Mouse (Mus musculus) gastrocnemius, adult 2 months (tissue): ENCODE data around the gene Zfyve21. TPM values are rescaled to one million over a fixed set of nuclear protein-coding genes. Genes with fewer than 3 reads are reported as not detected.

Source experiments
- DNase-seq: peaks from one replicate; pipeline ENCODE4 v3.0.0; 2022
- H3K27ac ChIP-seq: fragments of 200-600 bp; 2 replicates; pipeline ENCODE4 v1.8.1; 2022; ENCODE audit warnings: mild to moderate bottlenecking
- H3K4me3 ChIP-seq: fragments of 200-600 bp; 2 replicates; pipeline ENCODE4 v1.8.1; 2022; ENCODE audit warnings: mild to moderate bottlenecking, moderate library complexity
- CTCF ChIP-seq: fragments of 200-600 bp; IDR thresholded peaks from 2 replicates; pipeline ENCODE4 v1.8.1; 2022; ENCODE audit warnings: antibody characterized with exemption, mild to moderate bottlenecking, moderate library complexity
- intact Hi-C: fragments of 180-260 bp; cut with DNase I; formaldehyde crosslinking; loops from one replicate; pipeline ENCODE4 v1.15.1; 2025
- total RNA-seq, 2 experiments: library from RNA; stranded (reverse); gene quantifications; 2 replicates each; pipeline ENCODE4 v1.2.3; 2021

The Zfyve21 gene
- total RNA-seq, 2 experiments from 2014 or later: 15.6 to 18.0 TPM

- TF ChIP-seq CTCF: peak; percentile 45
- DNase-seq: peak; percentile 93
- intact Hi-C loops: loop anchor here (10.0 kb wide), 1 partner anchor 1015 kb away; the partner anchor contains the start of gene Cdca4
- H3K27ac ChIP-seq: peak overlapping the region; percentile 75
- H3K4me3 ChIP-seq: no peak overlapping the region
These were observed 4.2 kb upstream of the Zfyve21 start for GRCm38 (mm10) chr12:111809762-111810161.

- Histone ChIP-seq H3K27ac (no peak overlapping the region), H3K4me3 (no peak overlapping the region)
- no peak for DNase-seq
- no peak for TF ChIP-seq CTCF
- intact Hi-C loops: loop anchor here (10.0 kb wide), 1 partner anchor 1013 kb away; the partner anchor contains the start of gene Cdca4
These were observed 1.9 kb upstream of the Zfyve21 start for GRCm38 (mm10) chr12:111812075-111812474.

GRCm38 (mm10) chr12:111812611-111813010 is 1.4 kb upstream of the Zfyve21 start:
- DNase-seq: no peak
- Histone ChIP-seq H3K4me3 (no peak overlapping the region), H3K27ac (no peak overlapping the region)
- intact Hi-C loops: loop anchor here (10.0 kb wide), 1 partner anchor 1012 kb away; the partner anchor contains the start of gene Cdca4
- TF ChIP-seq CTCF: no peak

- DNase-seq: peak; percentile 47
These were observed 732 bp upstream of the Zfyve21 start for GRCm38 (mm10) chr12:111813111-111813765.

GRCm38 (mm10) chr12:111814769-111815762 is 1.1 kb downstream of the Zfyve21 start:
- Histone ChIP-seq H3K27ac (peak overlapping the region; percentile 96), H3K4me3 (peak overlapping the region; percentile 88)
- intact Hi-C loops: loop anchor here (10.0 kb wide), 1 partner anchor 1010 kb away; the partner anchor contains the start of gene Cdca4
- no peak for TF ChIP-seq CTCF
- DNase-seq: no peak

More at GRCm38 (mm10) chr12:111813111-111813765, 732 bp upstream of the Zfyve21 start:
- peak overlapping the region; percentile 88 for H3K4me3 ChIP-seq
- TF ChIP-seq CTCF: no peak
- peak overlapping the region; percentile 76 for H3K27ac ChIP-seq
- intact Hi-C loops: loop anchor here (10.0 kb wide), 1 partner anchor 1012 kb away; the partner anchor contains the start of gene Cdca4

- Histone ChIP-seq H3K27ac (peak overlapping the region; percentile 51), H3K4me3 (peak overlapping the region; percentile 88)
- TF ChIP-seq CTCF: no peak
- intact Hi-C loops: loop anchor here (10.0 kb wide), 1 partner anchor 1008 kb away; the partner anchor contains the start of gene Cdca4
- peak; percentile 56 for DNase-seq
These were observed 2.6 kb downstream of the Zfyve21 start for GRCm38 (mm10) chr12:111816528-111816927.

- Histone ChIP-seq H3K27ac (peak overlapping the region; percentile 51; the same call in 1 of the 2 replicates), H3K4me3 (peak overlapping the region; percentile 88)
- no peak for DNase-seq
- intact Hi-C loops: loop anchor here (10.0 kb wide), 1 partner anchor 1008 kb away; the partner anchor contains the start of gene Cdca4
- TF ChIP-seq CTCF: no peak
These were observed 3.0 kb downstream of the Zfyve21 start for GRCm38 (mm10) chr12:111816967-111817366.

GRCm38 (mm10) chr12:111817991-111818390 is 4.0 kb downstream of the Zfyve21 start:
- no peak for DNase-seq
- TF ChIP-seq CTCF: no peak
- Histone ChIP-seq H3K27ac (peak overlapping the region; percentile 57), H3K4me3 (no peak overlapping the region)
- intact Hi-C loops: loop anchor here (10.0 kb wide), 1 partner anchor 1007 kb away; the partner anchor contains the start of gene Cdca4

- intact Hi-C loops: loop anchor here (10.0 kb wide), 1 partner anchor 1005 kb away; the partner anchor contains the start of gene Cdca4
- H3K27ac ChIP-seq: no peak overlapping the region
- H3K4me3 ChIP-seq: no peak overlapping the region
- no peak for DNase-seq
- TF ChIP-seq CTCF: no peak
These were observed 6.0 kb downstream of the Zfyve21 start for GRCm38 (mm10) chr12:111819936-111820335.

- Histone ChIP-seq H3K27ac (no peak overlapping the region), H3K4me3 (no peak overlapping the region)
- DNase-seq: no peak
- intact Hi-C loops: no loop called here
- TF ChIP-seq CTCF: no peak
These were observed 6.7 kb downstream of the Zfyve21 start for GRCm38 (mm10) chr12:111820708-111821107.

- Histone ChIP-seq H3K27ac (peak overlapping the region; percentile 62; the same call in 1 of the 2 replicates), H3K4me3 (no peak overlapping the region)
- TF ChIP-seq CTCF: no peak
- DNase-seq: no peak
- intact Hi-C loops: no loop called here
These were observed 8.0 kb downstream of the Zfyve21 start for GRCm38 (mm10) chr12:111821931-111822330.

GRCm38 (mm10) chr12:111827556-111827955 is 13.6 kb downstream of the Zfyve21 start:
- intact Hi-C loops: no loop called here
- peak; percentile 18 for DNase-seq
- H3K27ac ChIP-seq: no peak overlapping the region
- H3K4me3 ChIP-seq: no peak overlapping the region
- TF ChIP-seq CTCF: no peak
